Mouse (Mus musculus): ENCODE results near the gene Krt8. TPM values are rescaled to one million over a fixed set of nuclear protein-coding genes. Genes with fewer than 3 reads are reported as not detected.
"Not testable (repeated sequence)": the region's sequence is repeated elsewhere in the genome, so short reads cannot be mapped to it uniquely, and the experiment has no call there.

Gene Krt8
- polyA plus RNA-seq, 1 experiment from 2014 or later, result 193 TPM

GRCm38 (mm10) chr15:102003516-102003915 is 766 bp downstream of the Krt8 start:
- peaks cover 53% of the 10 kb centered on the region for H3K27me3 ChIP-seq (ENCODE audit: insufficient read depth, poor library complexity, severe bottlenecking)
- no peaks in the 10 kb centered on the region for H3K9me3 ChIP-seq
- 5% methylated on average over 12 of the region's 12 CpGs for WGBS
- peak overlapping the region; percentile 63 for H3K4me3 ChIP-seq
- H3K36me3 ChIP-seq, result 0 out of 2 replicates have a peak, but pooled peaks cover under 1% of the 10 kb centered on the region
- H3K27ac ChIP-seq, result peak overlapping the region; percentile 81
- H3K4me1 ChIP-seq, result peaks cover 46% of the 10 kb centered on the region
- DNase-seq (ENCODE audit: low spot score), result no peak

GRCm38 (mm10) chr15:102002646-102003488 is 1.4 kb downstream of the Krt8 start:
- Histone ChIP-seq H3K27ac (peak overlapping the region; percentile 81), H3K27me3 (ENCODE audit: insufficient read depth, poor library complexity, severe bottlenecking) (peaks cover 53% of the 10 kb centered on the region), H3K4me3 (peak overlapping the region; percentile 63), H3K36me3 (peaks cover 6% of the 10 kb centered on the region), H3K4me1 (peaks cover 46% of the 10 kb centered on the region), H3K9me3 (no peaks in the 10 kb centered on the region)
- WGBS, result 2% methylated on average over 34 of the region's 34 CpGs
- peak; percentile 93 for DNase-seq (ENCODE audit: low spot score)

GRCm38 (mm10) chr15:101999676-102000335 is 4.5 kb downstream of the Krt8 start:
- Histone ChIP-seq H3K4me3 (no peak overlapping the region), H3K27ac (no peak overlapping the region), H3K27me3 (ENCODE audit: insufficient read depth, poor library complexity, severe bottlenecking) (peaks cover 31% of the 10 kb centered on the region), H3K36me3 (peaks cover 17% of the 10 kb centered on the region), H3K9me3 (no peaks in the 10 kb centered on the region), H3K4me1 (peaks cover 31% of the 10 kb centered on the region)
- WGBS, result 85% methylated on average over 11 of the region's 11 CpGs
- no peak for DNase-seq (ENCODE audit: low spot score)

GRCm38 (mm10) chr15:101999156-101999555 is 5.1 kb downstream of the Krt8 start:
- H3K27me3 ChIP-seq (ENCODE audit: insufficient read depth, poor library complexity, severe bottlenecking), result peaks cover 24% of the 10 kb centered on the region
- no peak overlapping the region for H3K27ac ChIP-seq
- peaks cover 17% of the 10 kb centered on the region for H3K36me3 ChIP-seq
- no peaks in the 10 kb centered on the region for H3K9me3 ChIP-seq
- H3K4me1 ChIP-seq, result peaks cover 24% of the 10 kb centered on the region
- H3K4me3 ChIP-seq, result no peak overlapping the region
- no peak for DNase-seq (ENCODE audit: low spot score)
- WGBS, result 87% methylated on average over 11 of the region's 11 CpGs

- H3K27me3 ChIP-seq (ENCODE audit: insufficient read depth, poor library complexity, severe bottlenecking); H3K4me1 ChIP-seq; H3K4me3 ChIP-seq; DNase-seq (ENCODE audit: low spot score); H3K9me3 ChIP-seq; H3K27ac ChIP-seq: not testable (repeated sequence)
- peaks cover 17% of the 10 kb centered on the region for H3K36me3 ChIP-seq
- 84% methylated on average over 11 of the region's 11 CpGs for WGBS
Observed at GRCm38 (mm10) chr15:101996450-101997078, 7.7 kb downstream of the Krt8 start.

- no peak overlapping the region for H3K4me3 ChIP-seq
- peaks cover 4% of the 10 kb centered on the region; the same call in 1 of the 2 replicates for H3K27me3 ChIP-seq (ENCODE audit: insufficient read depth, poor library complexity, severe bottlenecking)
- H3K4me1 ChIP-seq, result no peaks in the 10 kb centered on the region
- 81% methylated on average over 4 of the region's 4 CpGs for whole genome bisulfite sequencing
- H3K9me3 ChIP-seq, result no peaks in the 10 kb centered on the region
- H3K36me3 ChIP-seq, result peaks cover 17% of the 10 kb centered on the region
- no peak overlapping the region; the same call in 1 of the 2 replicates for H3K27ac ChIP-seq
- DNase-seq (ENCODE audit: low spot score), result no peak
Observed at GRCm38 (mm10) chr15:101995484-101996236, 8.6 kb downstream of the Krt8 start.

GRCm38 (mm10) chr15:101994365-101994764 is 9.9 kb downstream of the Krt8 start:
- peaks cover 4% of the 10 kb centered on the region; the same call in 1 of the 2 replicates for H3K27me3 ChIP-seq (ENCODE audit: insufficient read depth, poor library complexity, severe bottlenecking)
- H3K36me3 ChIP-seq, result peaks cover 17% of the 10 kb centered on the region
- DNase-seq (ENCODE audit: low spot score), result no peak
- no peak overlapping the region for H3K4me3 ChIP-seq
- 88% methylated on average over 6 of the region's 6 CpGs for WGBS
- no peak overlapping the region for H3K27ac ChIP-seq
- no peaks in the 10 kb centered on the region for H3K4me1 ChIP-seq
- no peaks in the 10 kb centered on the region for H3K9me3 ChIP-seq

- no peaks in the 10 kb centered on the region for H3K36me3 ChIP-seq
- 88% methylated on average over 6 of the region's 6 CpGs for WGBS
- H3K4me3 ChIP-seq, result no peak overlapping the region
- H3K27me3 ChIP-seq (ENCODE audit: insufficient read depth, poor library complexity, severe bottlenecking), result peaks cover 4% of the 10 kb centered on the region; the same call in 1 of the 2 replicates
- no peaks in the 10 kb centered on the region for H3K4me1 ChIP-seq
- no peak for DNase-seq (ENCODE audit: low spot score)
- H3K9me3 ChIP-seq, result no peaks in the 10 kb centered on the region
- no peak overlapping the region for H3K27ac ChIP-seq
Observed at GRCm38 (mm10) chr15:101990946-101991345, 13.3 kb downstream of the Krt8 start.

- 62% methylated on average over 8 of the region's 8 CpGs for WGBS
- Histone ChIP-seq H3K36me3 (no peaks in the 10 kb centered on the region), H3K4me3 (peak overlapping the region; percentile 12; the same call in 1 of the 2 replicates), H3K4me1 (peaks cover 10% of the 10 kb centered on the region), H3K27ac (no peak overlapping the region), H3K9me3 (no peaks in the 10 kb centered on the region), H3K27me3 (ENCODE audit: insufficient read depth, poor library complexity, severe bottlenecking) (peaks cover 4% of the 10 kb centered on the region; the same call in 1 of the 2 replicates)
- DNase-seq (ENCODE audit: low spot score), result no peak
Observed at GRCm38 (mm10) chr15:101988714-101989113, 15.6 kb downstream of the Krt8 start.

GRCm38 (mm10) chr15:101988119-101988518 is 16.2 kb downstream of the Krt8 start:
- Histone ChIP-seq H3K4me1 (peaks cover 16% of the 10 kb centered on the region), H3K9me3 (no peaks in the 10 kb centered on the region), H3K36me3 (no peaks in the 10 kb centered on the region), H3K4me3 (peak overlapping the region; percentile 12; the same call in 1 of the 2 replicates), H3K27ac (no peak overlapping the region), H3K27me3 (ENCODE audit: insufficient read depth, poor library complexity, severe bottlenecking) (peaks cover 4% of the 10 kb centered on the region; the same call in 1 of the 2 replicates)
- DNase-seq (ENCODE audit: low spot score), result peak; percentile 91
- 1% methylated on average over 10 of the region's 10 CpGs for WGBS

- WGBS, result 18% methylated on average over 6 of the region's 6 CpGs
- DNase-seq (ENCODE audit: low spot score), result no peak
- Histone ChIP-seq H3K4me1 (peaks cover 19% of the 10 kb centered on the region), H3K36me3 (no peaks in the 10 kb centered on the region), H3K27ac (peak overlapping the region; percentile 75), H3K4me3 (peak overlapping the region; percentile 50; the same call in 1 of the 2 replicates), H3K27me3 (ENCODE audit: insufficient read depth, poor library complexity, severe bottlenecking) (no peaks in the 10 kb centered on the region), H3K9me3 (no peaks in the 10 kb centered on the region)
Observed at GRCm38 (mm10) chr15:101984746-101985145, 19.5 kb downstream of the Krt8 start.

- 2% methylated on average over 15 of the region's 15 CpGs for WGBS
- Histone ChIP-seq H3K4me3 (peak overlapping the region; percentile 50), H3K36me3 (no peaks in the 10 kb centered on the region), H3K4me1 (peaks cover 19% of the 10 kb centered on the region), H3K9me3 (no peaks in the 10 kb centered on the region), H3K27ac (peak overlapping the region; percentile 75), H3K27me3 (ENCODE audit: insufficient read depth, poor library complexity, severe bottlenecking) (no peaks in the 10 kb centered on the region)
- peak; percentile 96 for DNase-seq (ENCODE audit: low spot score)
Observed at GRCm38 (mm10) chr15:101983949-101984601, 20.2 kb downstream of the Krt8 start.
